Mouse (Mus musculus): ENCODE results near the gene Ap3b1. TPM values are rescaled to one million over a fixed set of nuclear protein-coding genes. Genes with fewer than 3 reads are reported as not detected.

Gene Ap3b1
- total RNA-seq, 2 experiments from 2014 or later, result 23.3 to 23.4 TPM

DNA sequence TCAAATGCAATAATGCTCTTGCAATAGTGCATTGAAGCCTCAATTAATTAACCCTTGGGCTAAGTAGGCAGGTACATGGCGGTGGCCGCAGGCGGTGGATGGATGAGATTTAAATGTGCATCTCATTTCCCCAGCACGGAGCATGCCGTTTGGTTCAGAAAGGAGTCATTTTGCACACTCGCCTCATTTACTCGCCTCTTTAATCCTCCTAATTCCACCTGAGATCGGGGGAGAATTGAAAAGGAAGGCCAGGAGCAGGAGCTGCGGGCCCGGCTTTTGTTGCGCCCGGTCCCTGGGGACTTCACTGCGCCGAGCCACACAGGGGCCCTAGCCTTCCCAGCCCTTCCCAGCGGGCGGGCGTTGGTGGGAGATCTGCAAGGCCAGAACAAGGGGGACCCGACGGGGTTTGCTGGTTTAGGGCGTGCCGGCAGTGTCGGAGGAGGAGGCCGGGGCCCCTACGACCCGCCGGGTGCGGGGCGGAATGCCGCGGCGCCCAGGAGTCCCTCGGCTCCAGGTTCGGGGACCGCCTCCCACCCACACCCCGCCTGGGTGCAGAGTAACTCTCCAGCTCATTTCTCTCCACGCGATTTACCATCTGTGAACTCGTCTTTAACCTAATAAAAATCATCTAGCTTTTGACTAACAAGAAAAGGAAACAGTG is 237.1 kb downstream of the Ap3b1 start:
- no peak for DNase-seq

DNA sequence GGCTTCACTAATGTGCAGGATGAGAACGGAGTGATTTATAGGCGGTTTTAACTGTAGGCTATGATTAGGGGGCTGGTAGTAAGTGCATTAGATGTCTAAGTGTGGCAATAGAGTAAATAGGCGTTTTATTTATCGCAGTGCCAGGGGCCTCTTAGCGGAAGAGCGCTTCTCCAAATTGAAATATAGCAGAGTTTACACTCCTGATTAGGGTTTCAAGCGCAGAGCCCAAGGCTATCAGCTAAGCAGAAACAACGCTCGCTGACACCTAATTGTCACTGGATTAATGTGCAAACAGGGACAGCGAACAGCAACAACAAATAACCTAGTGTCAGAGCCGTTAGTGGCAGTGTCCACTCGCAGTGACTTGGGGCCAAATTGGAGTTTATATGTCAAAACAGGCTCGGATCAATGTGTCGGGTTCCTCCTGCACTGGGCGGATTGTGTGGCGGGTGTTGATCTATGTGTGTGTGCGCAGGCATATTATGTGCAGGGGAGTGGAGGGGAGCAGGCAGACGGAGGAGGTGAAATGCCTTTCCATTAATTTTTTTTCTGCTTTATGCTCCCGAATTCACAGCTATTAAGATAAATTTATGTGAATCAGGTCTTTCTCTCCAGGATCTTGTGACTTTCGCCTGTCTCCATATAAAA is 237.8 kb downstream of the Ap3b1 start:
- DNase-seq, result no peak

DNA sequence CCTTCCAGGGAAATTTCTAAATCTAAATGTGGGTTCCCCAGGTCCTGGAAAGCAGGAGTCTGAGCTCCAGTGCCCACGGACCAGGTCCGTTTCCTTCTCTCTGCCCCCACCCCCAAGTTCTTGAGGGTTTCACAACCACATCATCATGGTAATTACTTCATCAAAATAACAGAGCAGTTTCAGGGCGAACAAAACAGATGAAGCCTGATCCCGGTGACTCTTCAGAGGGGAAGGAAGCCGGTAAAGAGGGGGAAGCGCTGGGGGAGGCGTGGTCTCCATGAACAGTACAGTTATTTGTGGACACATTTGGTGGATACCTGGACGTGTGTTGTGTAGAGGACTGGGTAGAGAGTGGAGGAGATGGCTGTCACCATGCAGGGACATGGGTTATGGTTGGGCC is 241.0 kb downstream of the Ap3b1 start:
- DNase-seq, result no peak

DNA sequence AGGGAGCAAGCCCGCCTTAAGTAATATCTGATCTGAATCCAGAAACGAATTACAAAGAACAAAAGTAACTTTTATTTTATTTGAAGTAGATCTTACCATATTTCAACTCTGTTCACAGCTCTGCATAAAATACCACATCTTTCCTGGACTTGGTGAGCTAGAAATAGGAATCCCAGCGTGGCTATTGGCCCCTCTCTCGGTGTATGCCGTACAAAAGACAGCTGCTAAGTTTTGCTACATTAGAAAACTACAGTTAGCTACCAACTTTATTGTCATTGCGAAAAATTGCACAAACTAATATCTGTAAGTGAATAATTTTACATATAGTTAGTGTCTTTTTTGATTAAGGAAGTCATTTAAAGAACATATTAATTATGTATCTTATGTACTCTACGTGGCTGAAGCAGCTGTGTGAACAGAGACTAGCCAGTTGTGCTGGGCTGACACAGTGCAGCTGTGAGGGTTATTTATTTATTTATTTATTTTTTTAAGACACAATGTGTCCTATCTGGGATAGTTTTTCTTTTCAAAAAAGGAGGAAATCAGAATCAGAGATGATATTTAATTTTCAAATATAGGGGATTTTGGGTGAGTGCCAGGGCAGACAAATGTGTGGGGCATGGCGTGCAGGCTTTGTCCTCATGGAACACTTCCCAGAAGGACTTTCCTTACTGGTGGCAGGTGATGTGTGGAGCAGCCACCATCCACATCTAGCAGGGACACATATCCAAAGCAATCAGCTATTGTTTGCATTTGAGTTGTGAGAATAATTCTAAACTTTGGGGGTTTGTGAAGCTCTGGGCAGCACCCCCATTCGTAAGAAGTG is 248.5 kb downstream of the Ap3b1 start:
- DNase-seq, result no peak

DNA sequence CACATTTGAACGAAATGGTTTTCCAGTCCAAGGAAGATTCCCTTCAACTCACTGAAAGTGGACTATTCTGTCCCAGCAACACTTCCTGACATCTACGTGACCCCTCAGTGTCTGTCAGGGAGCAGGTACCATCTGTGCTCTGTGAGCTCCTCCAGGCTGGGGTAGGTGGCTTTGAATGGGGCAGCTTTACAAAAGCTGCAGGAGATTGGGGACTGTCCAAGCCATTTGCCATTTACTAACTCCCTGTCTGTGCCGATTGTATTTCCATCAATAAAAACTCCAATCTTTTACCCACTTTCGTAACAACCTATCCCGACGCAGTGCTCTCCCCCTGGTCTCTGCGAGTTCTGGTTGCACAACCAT is 249.1 kb downstream of the Ap3b1 start:
- no peak for DNase-seq

DNA sequence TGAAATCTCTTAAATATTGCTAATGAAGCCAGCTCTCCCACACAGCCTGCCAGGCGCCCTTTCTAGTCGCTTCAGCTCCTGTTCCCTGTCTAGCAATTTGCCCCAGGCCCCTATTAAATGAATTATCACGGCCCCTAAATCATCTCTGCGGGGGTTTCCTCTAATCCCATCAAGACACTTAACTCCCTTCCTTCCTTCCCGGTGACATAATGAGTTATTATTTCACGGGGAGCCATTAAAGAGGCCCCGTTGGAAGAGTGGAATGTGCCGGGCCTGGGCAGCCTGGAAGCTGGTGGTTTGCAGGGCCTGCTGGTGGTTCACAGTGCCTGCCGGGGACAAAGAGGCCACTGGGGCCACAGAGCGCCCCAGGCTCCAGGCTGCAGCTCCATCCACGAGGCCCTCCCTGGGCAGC is 249.7 kb downstream of the Ap3b1 start:
- DNase-seq, result no peak

DNA sequence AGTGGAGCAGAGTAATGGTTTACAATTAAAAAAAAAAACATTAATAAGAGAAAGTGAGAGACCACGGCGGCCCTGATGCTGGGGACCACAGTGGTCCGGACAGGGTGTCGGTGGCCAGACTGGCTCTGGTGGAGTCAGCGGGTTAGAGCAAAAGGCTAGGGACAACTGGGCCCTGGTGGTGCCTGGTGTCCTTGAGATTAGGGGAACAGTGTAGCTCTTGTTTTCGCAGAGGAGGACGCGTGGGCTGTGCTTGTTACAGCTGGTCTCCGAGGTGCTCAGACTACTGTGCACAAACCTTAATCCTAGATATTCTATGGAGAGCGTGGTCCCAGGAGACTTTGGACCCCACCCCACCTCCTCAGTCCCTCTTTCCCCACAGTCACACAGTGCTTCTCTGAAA is 250.2 kb downstream of the Ap3b1 start:
- no peak for DNase-seq

Small RNAs within 50 kb of the gene (microRNA-seq; reads per million reads assigned to microRNA genes)
- gene Gm25109, result 0 reads per million in 2 experiments

Other genes starting within 250 kb of the Ap3b1 start
- gene Scamp1, start 73.1 kb upstream of the Ap3b1 start, total RNA-seq (2021), result 10 to 100 TPM; 19.0 to 22.5 TPM